Mouse (Mus musculus) liver, adult (tissue): ENCODE measurements around the gene Kdm2a.

Experiments used
- GATA4 ChIP-seq: IDR thresholded peaks from 2 replicates; pipeline ENCODE4 v1.6.1; 2014; ENCODE audit warnings: mild to moderate bottlenecking, low read length; ENCODE audit not compliant: insufficient replicate concordance

Kdm2a gene

DNA sequence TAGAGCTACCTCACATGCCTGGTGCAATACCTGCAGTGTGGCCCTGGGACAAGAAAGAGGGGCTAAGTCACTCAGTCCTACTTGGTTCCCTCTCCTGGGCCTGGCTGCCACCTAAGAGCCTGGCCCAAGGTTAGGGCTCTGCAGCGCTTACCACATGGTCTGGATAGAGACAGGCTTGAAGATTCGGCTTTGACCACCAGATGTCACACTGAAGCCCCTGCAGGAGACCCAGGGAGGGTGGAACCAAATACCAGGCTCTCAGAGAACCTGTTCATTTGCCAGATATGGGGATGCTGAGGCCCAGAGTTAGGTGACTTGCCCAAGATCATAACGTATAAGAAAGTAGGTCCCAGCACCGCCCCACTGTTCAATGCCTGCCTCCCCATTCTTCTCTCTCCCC lies 132.1 kb downstream of the Kdm2a start:
- TF ChIP-seq GATA4, result no peak
